In the genomic region with DNA sequence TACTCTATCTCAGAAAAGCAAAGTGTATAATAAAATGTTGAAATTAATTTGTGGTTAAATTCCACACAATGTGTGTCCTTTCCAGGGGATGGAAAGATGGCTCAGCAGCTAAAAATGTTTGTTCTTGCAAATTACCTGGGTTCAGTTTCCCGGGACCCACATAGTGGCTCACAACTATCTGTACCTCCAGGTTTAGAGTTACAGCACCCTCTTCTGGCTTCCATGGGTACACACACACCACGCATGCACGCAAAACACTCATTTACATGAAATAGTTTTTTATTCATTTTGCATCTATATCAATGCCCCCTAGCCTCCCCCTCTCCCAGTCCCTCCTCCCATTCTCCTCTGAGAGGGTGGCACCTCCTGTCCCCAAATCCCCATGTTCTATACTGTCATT, we compare ENCODE assay signal across 20 mouse cellular contexts. TPM values are rescaled to one million over a fixed set of nuclear protein-coding genes. Genes with fewer than 3 reads are reported as not detected.
DNase-seq lines count a peak whose midpoint lies in the region; ATAC-seq and TF ChIP-seq lines count a peak whose summit lies in the region.
"Had no signal": no experiment of that assay in that cellular context is flagged by ENCODE, and none has a peak within 500 bp of the region (broad histone marks: within the 10 kb centered on the region; RNA-seq: fewer than 3 reads in every experiment).

No protein-coding gene starts in this region.

- no peak for TF ChIP-seq EP300 in liver, embryonic 14.5 days (IDR thresholded peaks at IDR 0.05; ENCODE audit: low read depth)

- no peak overlapping the region for H3K4me2 ChIP-seq in hindbrain, postnatal 0 days (ENCODE audit: low read depth, low read length)
- no peak overlapping the region for H3K4me2 ChIP-seq in hindbrain, embryonic 11.5 days (replicated peaks; ENCODE audit: low read depth, low read length)
- H3K4me2 ChIP-seq in liver, embryonic 14.5 days (ENCODE audit: low read depth) = no peak overlapping the region
- H3K4me2 ChIP-seq: embryonic facial prominence, embryonic 15.5 days; forebrain, embryonic 15.5 days; hindbrain, embryonic 14.5 days; kidney, embryonic 15.5 days; limb, embryonic 13.5 days; liver, embryonic 13.5 days; midbrain, embryonic 11.5 days had no signal

- no peak overlapping the region for H3K4me3 ChIP-seq in hindbrain, postnatal 0 days (ENCODE audit: low read length)
- H3K4me3 ChIP-seq in hindbrain, embryonic 11.5 days (ENCODE audit: low read depth, low read length) = no peak overlapping the region
- H3K4me3 ChIP-seq in liver, embryonic 14.5 days (ENCODE audit: insufficient read depth in 1 of 2, low read depth in 2 of 2, low read length in 2 of 2) = no peak overlapping the region
- no peak overlapping the region for H3K4me3 ChIP-seq in E14TG2a.4 (replicated peaks; ENCODE audit: low read length)
- H3K4me3 ChIP-seq: embryonic facial prominence, embryonic 15.5 days; forebrain, embryonic 15.5 days; kidney, embryonic 15.5 days; limb, embryonic 13.5 days; liver, embryonic 13.5 days had no signal

- DNase-seq in hindbrain, postnatal 0 days (ENCODE audit: low spot score) = peak; percentile 30
- no peak for DNase-seq in hindbrain, embryonic 11.5 days (ENCODE audit: low spot score)
- DNase-seq in liver, embryonic 14.5 days (ENCODE audit: low read depth in 3 of 3, low spot score in 3 of 3) = no peak
- no peak for DNase-seq in liver
- DNase-seq in ZHBTc4 (ENCODE audit: low read depth, low spot score) = peak; percentile 39
- DNase-seq: adrenal gland, postnatal 10 days; cerebellum, adult 8-10 months; gastrocnemius, postnatal 25 days; heart, adult 18-20 months; heart, postnatal 36 days; liver, embryonic 13.5 days; thymus, adult 2 months had no signal

- peak; percentile 43 for TF ChIP-seq CTCF in hindbrain, postnatal 0 days (IDR thresholded peaks at IDR 0.05; ENCODE audit: low read depth)
- TF ChIP-seq CTCF in liver, embryonic 14.5 days (IDR thresholded peaks at IDR 0.05; ENCODE audit: low read depth) = 0 out of 2 replicates have a peak, but pooled peaks have one; percentile 15
- TF ChIP-seq CTCF in E14TG2a.4 (conservative IDR thresholded peaks at IDR 0.05; ENCODE audit: low read length) = peak; percentile 35; the same call in 1 of the 2 replicates

- H3K9me3 ChIP-seq in hindbrain, postnatal 0 days (ENCODE audit: low read length) = no peaks in the 10 kb centered on the region
- no peaks in the 10 kb centered on the region for H3K9me3 ChIP-seq in hindbrain, embryonic 11.5 days (ENCODE audit: control insufficient read depth, low read length)
- H3K9me3 ChIP-seq in liver, embryonic 14.5 days (ENCODE audit: control insufficient read depth, low read length) = no peaks in the 10 kb centered on the region
- H3K9me3 ChIP-seq in E14TG2a.4 (ENCODE audit: low read length) = peaks cover 6% of the 10 kb centered on the region; the same call in 1 of the 2 replicates
- H3K9me3 ChIP-seq: embryonic facial prominence, embryonic 15.5 days; forebrain, embryonic 15.5 days; kidney, embryonic 15.5 days; limb, embryonic 13.5 days; liver, embryonic 13.5 days had no signal

- H3K4me1 ChIP-seq in hindbrain, postnatal 0 days (ENCODE audit: insufficient read depth, low read length) = no peaks in the 10 kb centered on the region
- H3K4me1 ChIP-seq in hindbrain, embryonic 11.5 days (replicated peaks; ENCODE audit: control insufficient read depth, insufficient read depth, low read length) = no peaks in the 10 kb centered on the region
- no peaks in the 10 kb centered on the region; a peak in 1 of 4 replicates for H3K4me1 ChIP-seq in liver, embryonic 14.5 days (replicated peaks; ENCODE audit: control insufficient read depth in 2 of 2, insufficient read depth in 2 of 2, low read length in 1 of 2)
- peaks cover 18% of the 10 kb centered on the region for H3K4me1 ChIP-seq in E14TG2a.4 (replicated peaks; ENCODE audit: low read depth, low read length)
- H3K4me1 ChIP-seq: embryonic facial prominence, embryonic 15.5 days; kidney, embryonic 15.5 days had no signal

- H3K9ac ChIP-seq in hindbrain, postnatal 0 days (replicated peaks; ENCODE audit: low read length) = no peak overlapping the region
- no peak overlapping the region for H3K9ac ChIP-seq in hindbrain, embryonic 11.5 days (ENCODE audit: low read depth, low read length)
- no peak overlapping the region for H3K9ac ChIP-seq in liver, embryonic 14.5 days (replicated peaks)
- H3K9ac ChIP-seq: embryonic facial prominence, embryonic 15.5 days; forebrain, embryonic 15.5 days; hindbrain, embryonic 14.5 days; kidney, embryonic 15.5 days; limb, embryonic 13.5 days; liver, embryonic 13.5 days had no signal

- WGBS in hindbrain, postnatal 0 days = 77% methylated on average over 3 of the region's 3 CpGs
- 73% methylated on average over 3 of the region's 3 CpGs for WGBS in hindbrain, embryonic 11.5 days
- 84% methylated on average over 3 of the region's 3 CpGs for WGBS in liver, embryonic 14.5 days (ENCODE audit: insufficient replicate concordance)

- no peaks in the 10 kb centered on the region for H3K27me3 ChIP-seq in hindbrain, postnatal 0 days (ENCODE audit: insufficient read depth, low read length)
- H3K27me3 ChIP-seq in hindbrain, embryonic 11.5 days (ENCODE audit: control insufficient read depth, insufficient read depth, low read length) = no peaks in the 10 kb centered on the region
- no peaks in the 10 kb centered on the region for H3K27me3 ChIP-seq in liver, embryonic 14.5 days (ENCODE audit: control insufficient read depth, insufficient read depth, low read length)
- no peaks in the 10 kb centered on the region for H3K27me3 ChIP-seq in E14TG2a.4 (ENCODE audit: insufficient read depth, low read length)
- H3K27me3 ChIP-seq: embryonic facial prominence, embryonic 15.5 days; forebrain, embryonic 15.5 days; kidney, embryonic 15.5 days; limb, embryonic 13.5 days; liver, embryonic 13.5 days had no signal

- H3K27ac ChIP-seq in hindbrain, postnatal 0 days = no peak overlapping the region
- no peak overlapping the region for H3K27ac ChIP-seq in hindbrain, embryonic 11.5 days (ENCODE audit: low read depth, low read length)
- no peak overlapping the region for H3K27ac ChIP-seq in liver, embryonic 14.5 days
- H3K27ac ChIP-seq: embryonic facial prominence, embryonic 15.5 days; forebrain, embryonic 15.5 days; hindbrain, embryonic 14.5 days; kidney, embryonic 15.5 days; limb, embryonic 13.5 days; liver, embryonic 13.5 days had no signal

- H3K36me3 ChIP-seq in hindbrain, postnatal 0 days (ENCODE audit: insufficient read depth, low read length) = no peaks in the 10 kb centered on the region
- H3K36me3 ChIP-seq in hindbrain, embryonic 11.5 days (ENCODE audit: control insufficient read depth, insufficient read depth, low read length) = no peaks in the 10 kb centered on the region
- H3K36me3 ChIP-seq in liver, embryonic 14.5 days (replicated peaks; ENCODE audit: control insufficient read depth, insufficient read depth, low read depth) = no peaks in the 10 kb centered on the region
- H3K36me3 ChIP-seq in E14TG2a.4 (ENCODE audit: insufficient read depth, low read length) = peaks cover 42% of the 10 kb centered on the region
- H3K36me3 ChIP-seq: forebrain, embryonic 15.5 days; liver, embryonic 13.5 days had no signal

- ATAC-seq in hindbrain, postnatal 0 days = no peak
- ATAC-seq in hindbrain, embryonic 11.5 days (ENCODE audit: low FRiP score) = no peak
- ATAC-seq in liver, embryonic 14.5 days (ENCODE audit: insufficient read depth) = no peak
- no peak for ATAC-seq in megakaryocyte progenitor cell, adult 5-6 weeks (replicated peaks; ENCODE audit: poor library complexity)
- ATAC-seq: forebrain, embryonic 15.5 days had no signal

RNA-seq across cellular contexts. Expression of a gene that starts 49.6 kb away (rescaled TPM):
- total RNA-seq in hindbrain, postnatal 0 days (2014; rRNA removed) = 61.8 and 69.5 TPM in 2 replicates
- polyA plus RNA-seq in hindbrain, postnatal 0 days (2015; fragmentation: Nextera tagmentation; extraction: Ambion mirVana) = 64.6 and 65.9 TPM in 2 replicates
- 112 and 127 TPM in 2 replicates for polyA plus RNA-seq in hindbrain, embryonic 11.5 days (2014; fragmentation: Nextera tagmentation; extraction: Ambion mirVana)
- polyA plus RNA-seq in liver, embryonic 14.5 days (2012; rRNA removed) = 19.4 and 23.5 TPM in 2 replicates
- polyA plus RNA-seq in liver, embryonic 14.5 days (2014; fragmentation: Nextera tagmentation; extraction: Ambion mirVana) = 22.7 and 28.5 TPM in 2 replicates
- total RNA-seq in megakaryocyte progenitor cell, adult 5-6 weeks (2015) = 8.8 and 14.1 TPM in 2 replicates
- 1.8 and 2.6 TPM in 2 replicates for total RNA-seq in megakaryocyte progenitor cell, adult 5-6 weeks (2017)

Comparison
In these comparisons a context has a peak if more than half of its experiments do, and no peak if none do; other contexts are left out.
1. DNase-seq: peak in hindbrain, postnatal 0 days (single experiment) and ZHBTc4 (single experiment); none in hindbrain, embryonic 11.5 days (single experiment), liver, embryonic 14.5 days (0 of 3) and liver (single experiment).
2. Peak in every context shown above with its lines, with median percentiles within 50 percentile points of each other: CTCF ChIP-seq.